Mouse (Mus musculus) testis, adult 2 months (tissue): ENCODE results near the gene Shank2. TPM values are rescaled to one million over a fixed set of nuclear protein-coding genes. Genes with fewer than 3 reads are reported as not detected.

Experiments used
- H3K27ac ChIP-seq: fragments of 200-500 bp; 2 replicates; pipeline ENCODE4 v1.5.1; 2012; ENCODE audit warnings: low read depth, low read length; ENCODE audit not compliant: control insufficient read depth, insufficient read depth
- H3K27me3 ChIP-seq: fragments of 200-500 bp; 2 replicates; pipeline ENCODE4 v1.6.1; 2012; ENCODE audit warnings: mild to moderate bottlenecking, low read length, moderate library complexity; ENCODE audit not compliant: control insufficient read depth, insufficient read depth
- H3K36me3 ChIP-seq: fragments of 200-500 bp; 2 replicates; pipeline ENCODE4 v1.6.1; 2012; ENCODE audit warnings: mild to moderate bottlenecking, low read length; ENCODE audit not compliant: control insufficient read depth, insufficient read depth
- H3K4me1 ChIP-seq: fragments of 200-500 bp; 2 replicates; pipeline ENCODE4 v1.6.1; 2012; ENCODE audit warnings: low read length; ENCODE audit not compliant: control insufficient read depth, insufficient read depth
- H3K4me3 ChIP-seq: fragments of 200-500 bp; 2 replicates; pipeline ENCODE4 v1.5.1; 2012; ENCODE audit warnings: low read depth, mild to moderate bottlenecking, low read length, moderate library complexity, mixed read lengths; ENCODE audit not compliant: control insufficient read depth
- CTCF ChIP-seq: fragments of 200-500 bp; IDR thresholded peaks from 2 replicates; pipeline ENCODE4 v1.5.1; 2012; ENCODE audit warnings: low read depth, mild to moderate bottlenecking, inconsistent platforms, low read length, moderate library complexity; ENCODE audit not compliant: control insufficient read depth, insufficient read depth, insufficient replicate concordance
- POLR2A ChIP-seq: fragments of 200-500 bp; IDR thresholded peaks from 2 replicates; pipeline ENCODE4 v1.6.1; 2012; ENCODE audit warnings: low read depth, mild to moderate bottlenecking, inconsistent platforms, low read length, moderate library complexity; ENCODE audit not compliant: control insufficient read depth
- polyA plus RNA-seq: library from polyadenylated mRNA; depleted of rRNA; stranded (reverse); fragments of >200 nt; gene quantifications from 2 replicates; pipeline ENCODE4 v1.2.3, GENCODE M21; 2012

Gene Shank2
- polyA plus RNA-seq, 1 experiment: 34.7 TPM

- no peaks in the 10 kb centered on the region for H3K27me3 ChIP-seq
- no peak for TF ChIP-seq CTCF
- no peak for TF ChIP-seq POLR2A
These were observed 448.2 kb downstream of the Shank2 start for GRCm38 (mm10) chr7:144449637-144450570.

GRCm38 (mm10) chr7:144450661-144451060 is 448.9 kb downstream of the Shank2 start:
- TF ChIP-seq CTCF: no peak
- no peak for TF ChIP-seq POLR2A
- Histone ChIP-seq H3K36me3 (peaks cover 3% of the 10 kb centered on the region; the same call in 1 of the 2 replicates), H3K27me3 (no peaks in the 10 kb centered on the region), H3K4me3 (no peak overlapping the region), H3K27ac (no peak overlapping the region), H3K4me1 (no peaks in the 10 kb centered on the region)

More at GRCm38 (mm10) chr7:144449637-144450570, 448.2 kb downstream of the Shank2 start:
- H3K4me1 ChIP-seq: no peaks in the 10 kb centered on the region
- H3K27ac ChIP-seq: no peak overlapping the region
- peaks cover 3% of the 10 kb centered on the region; the same call in 1 of the 2 replicates for H3K36me3 ChIP-seq
- H3K4me3 ChIP-seq: no peak overlapping the region

- no peak overlapping the region for H3K27ac ChIP-seq
- H3K27me3 ChIP-seq: no peaks in the 10 kb centered on the region
- H3K36me3 ChIP-seq: peaks cover 2% of the 10 kb centered on the region; the same call in 1 of the 2 replicates
- no peak for TF ChIP-seq CTCF
- TF ChIP-seq POLR2A: no peak
- H3K4me1 ChIP-seq: no peaks in the 10 kb centered on the region
- no peak overlapping the region for H3K4me3 ChIP-seq
These were observed 457.2 kb downstream of the Shank2 start for GRCm38 (mm10) chr7:144458881-144459280.

- Histone ChIP-seq H3K36me3 (peaks cover 2% of the 10 kb centered on the region; the same call in 1 of the 2 replicates), H3K27ac (no peak overlapping the region), H3K27me3 (no peaks in the 10 kb centered on the region), H3K4me3 (no peak overlapping the region), H3K4me1 (no peaks in the 10 kb centered on the region)
- no peak for TF ChIP-seq POLR2A
- TF ChIP-seq CTCF: no peak
These were observed 459.6 kb downstream of the Shank2 start for GRCm38 (mm10) chr7:144461246-144461902.

- no peak overlapping the region for H3K4me3 ChIP-seq
- H3K27me3 ChIP-seq: no peaks in the 10 kb centered on the region
- H3K36me3 ChIP-seq: peaks cover 2% of the 10 kb centered on the region; the same call in 1 of the 2 replicates
- no peaks in the 10 kb centered on the region for H3K4me1 ChIP-seq
- no peak overlapping the region for H3K27ac ChIP-seq
- TF ChIP-seq POLR2A: no peak
- TF ChIP-seq CTCF: no peak
These were observed 460.8 kb downstream of the Shank2 start for GRCm38 (mm10) chr7:144462577-144462976.

- no peak for TF ChIP-seq POLR2A
- TF ChIP-seq CTCF: no peak
- no peaks in the 10 kb centered on the region for H3K27me3 ChIP-seq
- no peaks in the 10 kb centered on the region for H3K36me3 ChIP-seq
- H3K4me3 ChIP-seq: no peak overlapping the region
- H3K4me1 ChIP-seq: peaks cover 13% of the 10 kb centered on the region
- H3K27ac ChIP-seq: no peak overlapping the region
These were observed 467.0 kb downstream of the Shank2 start for GRCm38 (mm10) chr7:144468741-144469140.

- H3K4me3 ChIP-seq: no peak overlapping the region
- no peaks in the 10 kb centered on the region for H3K27me3 ChIP-seq
- peaks cover 13% of the 10 kb centered on the region for H3K4me1 ChIP-seq
- no peak overlapping the region for H3K27ac ChIP-seq
- no peak for TF ChIP-seq CTCF
- no peak for TF ChIP-seq POLR2A
- H3K36me3 ChIP-seq: no peaks in the 10 kb centered on the region
These were observed 467.5 kb downstream of the Shank2 start for GRCm38 (mm10) chr7:144469181-144469641.
